Mouse (Mus musculus) forebrain, embryonic 13.5 days (tissue): ENCODE measurements around the gene Tmem63a. TPM values are rescaled to one million over a fixed set of nuclear protein-coding genes. Genes with fewer than 3 reads are reported as not detected.
"Not testable (repeated sequence)": the region's sequence is repeated elsewhere in the genome, so short reads cannot be mapped to it uniquely, and the experiment has no call there.

ENCODE experiments used
- ATAC-seq: fragments of 200-750 bp; cut with Nextera tagmentation; 2 replicates; pipeline ENCODE4 v1.8.0; 2017
- H3K27ac ChIP-seq: fragments of 300-500 bp; sonication (generic); 2 replicates; pipeline ENCODE4 v1.5.1; 2015; ENCODE audit warnings: inconsistent platforms, mild to moderate bottlenecking, moderate library complexity
- H3K27me3 ChIP-seq: fragments of 300-500 bp; sonication (generic); 2 replicates; pipeline ENCODE4 v1.6.1; 2015; ENCODE audit warnings: mild to moderate bottlenecking, inconsistent platforms
- H3K36me3 ChIP-seq: fragments of 300-500 bp; sonication (generic); 2 replicates; pipeline ENCODE4 v1.6.1; 2015; ENCODE audit warnings: mild to moderate bottlenecking, inconsistent platforms; ENCODE audit not compliant: poor library complexity, severe bottlenecking
- H3K4me1 ChIP-seq: fragments of 300-500 bp; sonication (generic); 2 replicates; pipeline ENCODE4 v1.6.1; 2015; ENCODE audit warnings: inconsistent platforms
- H3K4me2 ChIP-seq: fragments of 300-500 bp; sonication (generic); 2 replicates; pipeline ENCODE4 v1.6.1; 2015; ENCODE audit warnings: inconsistent platforms, mild to moderate bottlenecking, moderate library complexity
- H3K4me3 ChIP-seq: fragments of 300-500 bp; sonication (generic); 2 replicates; pipeline ENCODE4 v1.5.1; 2015; ENCODE audit warnings: mild to moderate bottlenecking, inconsistent platforms
- H3K9ac ChIP-seq: fragments of 300-500 bp; sonication (generic); 2 replicates; pipeline ENCODE4 v1.6.1; 2015; ENCODE audit warnings: mild to moderate bottlenecking, inconsistent platforms
- H3K9me3 ChIP-seq: fragments of 300-500 bp; sonication (generic); replicated peaks from 2 replicates; pipeline ENCODE4 v1.6.1; 2016; ENCODE audit warnings: inconsistent platforms
- WGBS: fragments of 180-500 bp; shearing (Covaris S2); methylation state at CpG from one replicate; pipeline ENCODE4 v1.1.7; 2015; 5-methylcytosine and 5-hydroxymethylcytosine counted together
- polyA plus RNA-seq: library from polyadenylated mRNA; unstranded; fragments of >200 nt; fragmentation: Nextera tagmentation; extraction: Ambion mirVana; gene quantifications from 2 replicates; pipeline ENCODE4 v1.2.1, GENCODE M21; 2015

Gene Tmem63a
- polyA plus RNA-seq, 1 experiment from 2014 or later = 0.88 TPM

- H3K9ac ChIP-seq = no peak overlapping the region
- no peak overlapping the region for H3K4me3 ChIP-seq
- H3K36me3 ChIP-seq = no peaks in the 10 kb centered on the region
- peaks cover 4% of the 10 kb centered on the region; the same call in 1 of the 2 replicates for H3K4me1 ChIP-seq
- no peak overlapping the region for H3K4me2 ChIP-seq
- H3K27ac ChIP-seq = no peak overlapping the region
- WGBS = 11% methylated on average over 6 of the region's 6 CpGs
- H3K27me3 ChIP-seq = peaks cover 53% of the 10 kb centered on the region
- ATAC-seq = no peak
- H3K9me3 ChIP-seq = no peaks in the 10 kb centered on the region
Observed at GRCm38 (mm10) chr1:180933659-180934058, 8.5 kb upstream of the Tmem63a start.

- 12% methylated on average over 21 of the region's 21 CpGs for WGBS
- Histone ChIP-seq H3K9me3 (no peaks in the 10 kb centered on the region), H3K4me3 (no peak within 1 kb of the TSS), H3K36me3 (no peaks in the 10 kb centered on the region), H3K27me3 (peaks cover 53% of the 10 kb centered on the region), H3K27ac (no peak within 1 kb of the TSS), H3K4me1 (peaks cover 4% of the 10 kb centered on the region; the same call in 1 of the 2 replicates), H3K4me2 (no peak within 1 kb of the TSS), H3K9ac (no peak within 1 kb of the TSS)
- ATAC-seq = no peak
Observed at GRCm38 (mm10) chr1:180934467-180935419, 7.4 kb upstream of the Tmem63a start, which contains the start of gene Lefty1. Lefty1 (plus strand) TSS chr1:180935022.

GRCm38 (mm10) chr1:180936610-180937398, 5.3 kb upstream of the Tmem63a start:
- H3K36me3 ChIP-seq, H3K4me1 ChIP-seq, H3K9me3 ChIP-seq, H3K9ac ChIP-seq, H3K27ac ChIP-seq: not testable (repeated sequence)
- 1% methylated on average over 30 of the region's 41 CpGs for WGBS
- Histone ChIP-seq H3K4me2 (peak overlapping the region; percentile 51), H3K4me3 (peak overlapping the region; percentile 21), H3K27me3 (peaks cover 74% of the 10 kb centered on the region)
- ATAC-seq = peak; percentile 81; the same call in 1 of the 2 replicates

GRCm38 (mm10) chr1:180937631-180938030, 4.5 kb upstream of the Tmem63a start:
- 13% methylated on average over 13 of the region's 13 CpGs for WGBS
- H3K9me3 ChIP-seq, H3K27ac ChIP-seq, H3K4me3 ChIP-seq, ATAC-seq, H3K36me3 ChIP-seq, H3K9ac ChIP-seq, H3K4me2 ChIP-seq: not testable (repeated sequence)
- H3K27me3 ChIP-seq = peaks cover 82% of the 10 kb centered on the region
- peaks cover 16% of the 10 kb centered on the region for H3K4me1 ChIP-seq

- Histone ChIP-seq H3K4me1 (peaks cover 19% of the 10 kb centered on the region), H3K27me3 (peaks cover 84% of the 10 kb centered on the region)
- not testable (repeated sequence) for H3K9ac ChIP-seq, H3K4me2 ChIP-seq, H3K9me3 ChIP-seq, H3K36me3 ChIP-seq, H3K27ac ChIP-seq, ATAC-seq, H3K4me3 ChIP-seq
- WGBS = 75% methylated on average over 2 of the region's 2 CpGs
Observed at GRCm38 (mm10) chr1:180938781-180939180, 3.4 kb upstream of the Tmem63a start.

- Histone ChIP-seq H3K4me2 (0 out of 2 replicates have a peak overlapping the region, but pooled peaks have one; percentile 90), H3K36me3 (no peaks in the 10 kb centered on the region), H3K4me3 (no peak overlapping the region), H3K27ac (no peak overlapping the region), H3K9ac (no peak overlapping the region), H3K9me3 (no peaks in the 10 kb centered on the region), H3K4me1 (peaks cover 24% of the 10 kb centered on the region), H3K27me3 (peaks cover 77% of the 10 kb centered on the region)
- 83% methylated on average over 7 of the region's 7 CpGs for WGBS
- ATAC-seq = no peak
Observed at GRCm38 (mm10) chr1:180940776-180941460, 1.2 kb upstream of the Tmem63a start.

GRCm38 (mm10) chr1:180941726-180942125, 418 bp upstream of the Tmem63a start:
- ATAC-seq = 0 out of 2 replicates have a peak, but pooled peaks have one; percentile 19
- Histone ChIP-seq H3K4me3 (peak overlapping the region; percentile 75), H3K27me3 (peaks cover 68% of the 10 kb centered on the region)

GRCm38 (mm10) chr1:180943032-180943644, 994 bp downstream of the Tmem63a start:
- Histone ChIP-seq H3K27ac (no peak overlapping the region), H3K4me3 (peak overlapping the region; percentile 75), H3K9ac (no peak overlapping the region), H3K4me1 (peaks cover 26% of the 10 kb centered on the region), H3K9me3 (no peaks in the 10 kb centered on the region), H3K4me2 (peak overlapping the region; percentile 90), H3K27me3 (peaks cover 55% of the 10 kb centered on the region), H3K36me3 (no peaks in the 10 kb centered on the region)
- ATAC-seq = no peak
- WGBS = 45% methylated on average over 11 of the region's 11 CpGs

More at GRCm38 (mm10) chr1:180941726-180942125, 418 bp upstream of the Tmem63a start:
- H3K27ac ChIP-seq = no peak overlapping the region
- 3% methylated on average over 18 of the region's 18 CpGs for WGBS
- no peaks in the 10 kb centered on the region for H3K9me3 ChIP-seq
- H3K4me1 ChIP-seq = peaks cover 26% of the 10 kb centered on the region
- no peaks in the 10 kb centered on the region for H3K36me3 ChIP-seq
- peak overlapping the region; percentile 90 for H3K4me2 ChIP-seq
- H3K9ac ChIP-seq = peak overlapping the region; percentile 61

- Histone ChIP-seq H3K36me3 (no peaks in the 10 kb centered on the region), H3K9ac (no peak overlapping the region), H3K4me1 (peaks cover 26% of the 10 kb centered on the region), H3K9me3 (no peaks in the 10 kb centered on the region), H3K27me3 (peaks cover 55% of the 10 kb centered on the region), H3K27ac (no peak overlapping the region), H3K4me2 (no peak overlapping the region), H3K4me3 (no peak overlapping the region)
- ATAC-seq = no peak
- WGBS = 84% methylated on average over 1 of the region's 1 CpGs
Observed at GRCm38 (mm10) chr1:180943896-180944295, 1.8 kb downstream of the Tmem63a start.

- peaks cover 55% of the 10 kb centered on the region for H3K27me3 ChIP-seq
- no peak overlapping the region for H3K4me2 ChIP-seq
- no peaks in the 10 kb centered on the region for H3K36me3 ChIP-seq
- no peak overlapping the region for H3K4me3 ChIP-seq
- H3K9ac ChIP-seq = no peak overlapping the region
- no peak overlapping the region for H3K27ac ChIP-seq
- H3K4me1 ChIP-seq = peaks cover 26% of the 10 kb centered on the region
- 77% methylated on average over 4 of the region's 4 CpGs for WGBS
- no peaks in the 10 kb centered on the region for H3K9me3 ChIP-seq
- ATAC-seq = no peak
Observed at GRCm38 (mm10) chr1:180944553-180944952, 2.4 kb downstream of the Tmem63a start.
